Mouse (Mus musculus) stomach, embryonic 14.5 days (tissue): ENCODE measurements at regions not wholly inside any gene's neighbourhood (a gene's known extent, or its start where the extent isn't known, plus 50 kb on each side); places are given as distances from the start of the nearest gene placed in this dataset.
A peak's percentile ranks its signal among the peaks of the same experiment; 100 is the strongest.

ENCODE experiments used
- ATAC-seq: fragments of 200-750 bp; cut with Nextera tagmentation; 2 replicates; pipeline ENCODE4 v1.8.0; 2017; ENCODE audit warnings: low read depth, moderate TSS enrichment; ENCODE audit not compliant: insufficient number of reproducible peaks, insufficient read depth, low FRiP score
- H3K27ac ChIP-seq: fragments of 300-500 bp; sonication (generic); 2 replicates; pipeline ENCODE4 v1.5.1; 2014; ENCODE audit warnings: mild to moderate bottlenecking, low read length, moderate library complexity, mixed read lengths
- H3K27me3 ChIP-seq: fragments of 300-500 bp; sonication (generic); 2 replicates; pipeline ENCODE4 v1.6.1; 2014; ENCODE audit warnings: low read length, control low read depth, mixed read lengths; ENCODE audit not compliant: control insufficient read depth, insufficient read depth
- H3K36me3 ChIP-seq: fragments of 300-500 bp; sonication (generic); 2 replicates; pipeline ENCODE4 v1.6.1; 2014; ENCODE audit warnings: mild to moderate bottlenecking, control low read depth, low read length, moderate library complexity, mixed read lengths; ENCODE audit not compliant: control insufficient read depth, insufficient read depth
- H3K4me1 ChIP-seq: fragments of 300-500 bp; sonication (generic); 2 replicates; pipeline ENCODE4 v1.6.1; 2014; ENCODE audit warnings: low read length, control low read depth, mixed read lengths; ENCODE audit not compliant: control insufficient read depth, insufficient read depth
- H3K4me2 ChIP-seq: fragments of 300-500 bp; sonication (generic); replicated peaks from 2 replicates; pipeline ENCODE4 v1.6.1; 2014; ENCODE audit warnings: low read depth, low read length, control low read depth
- H3K4me3 ChIP-seq: fragments of 300-500 bp; sonication (generic); 2 replicates; pipeline ENCODE4 v1.5.1; 2014; ENCODE audit warnings: low read depth, low read length, control low read depth
- H3K9ac ChIP-seq: fragments of 300-500 bp; sonication (generic); replicated peaks from 2 replicates; pipeline ENCODE4 v1.6.1; 2014; ENCODE audit warnings: low read depth, mild to moderate bottlenecking, control low read depth, low read length, moderate library complexity, mixed read lengths
- H3K9me3 ChIP-seq: fragments of 300-500 bp; sonication (generic); 2 replicates; pipeline ENCODE4 v1.6.1; 2016; ENCODE audit warnings: low read depth, low read length, control low read depth; ENCODE audit not compliant: control insufficient read depth
- WGBS: fragments of 180-500 bp; shearing (Covaris S2); extraction: QIAGEN DNeasy Blood & Tissue Kit; methylation state at CpG from one replicate; pipeline ENCODE4 v1.1.7; 2014; 5-methylcytosine and 5-hydroxymethylcytosine counted together

GRCm38 (mm10) chr5:77579826-77580745 is 172.2 kb upstream of the Igfbp7 start:
- H3K36me3 ChIP-seq, result no peaks in the 10 kb centered on the region
- 0 out of 2 replicates have a peak overlapping the region, but pooled peaks have one; percentile 5 for H3K4me2 ChIP-seq
- no peak overlapping the region for H3K9ac ChIP-seq
- H3K27ac ChIP-seq, result 0 out of 2 replicates have a peak overlapping the region, but pooled peaks have one; percentile 34
- no peaks in the 10 kb centered on the region for H3K4me1 ChIP-seq
- H3K27me3 ChIP-seq, result no peaks in the 10 kb centered on the region
- ATAC-seq, result no peak; the same call in 1 of the 2 replicates
- WGBS, result 35% methylated on average over 20 of the region's 20 CpGs
- no peaks in the 10 kb centered on the region for H3K9me3 ChIP-seq
- no peak overlapping the region for H3K4me3 ChIP-seq

- WGBS, result 90% methylated on average over 5 of the region's 5 CpGs
These were observed 169.0 kb upstream of the Igfbp7 start for GRCm38 (mm10) chr5:77576881-77577280.

DNA sequence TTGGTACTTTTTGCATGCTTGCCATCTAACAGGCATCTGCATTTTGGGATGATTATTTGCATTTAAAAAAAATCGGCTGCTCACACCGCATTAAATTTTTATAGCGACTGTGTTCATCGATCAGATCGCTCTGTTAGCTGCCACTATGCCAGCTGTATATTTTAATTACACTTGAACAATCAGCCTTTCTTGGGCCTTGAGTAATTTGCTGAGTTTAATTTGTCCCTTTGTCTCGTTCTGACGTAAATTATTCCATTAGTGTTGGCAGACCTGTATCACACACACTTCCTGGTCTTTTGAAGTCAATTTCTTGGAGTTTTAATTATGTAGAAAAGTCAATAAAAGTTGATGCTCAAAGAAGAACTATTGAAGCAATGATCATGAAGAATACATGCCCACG is 167.9 kb upstream of the Igfbp7 start:
- 81% methylated on average over 8 of the region's 8 CpGs for WGBS
- ATAC-seq, result no peak
- H3K36me3 ChIP-seq, result no peaks in the 10 kb centered on the region

More at GRCm38 (mm10) chr5:77576881-77577280, 169.0 kb upstream of the Igfbp7 start:
- H3K27ac ChIP-seq, result no peak overlapping the region
- no peaks in the 10 kb centered on the region for H3K27me3 ChIP-seq
- H3K4me3 ChIP-seq, result no peak overlapping the region
- no peak overlapping the region for H3K9ac ChIP-seq
- H3K4me2 ChIP-seq, result no peak overlapping the region
- no peak for ATAC-seq
- H3K9me3 ChIP-seq, result no peaks in the 10 kb centered on the region
- no peaks in the 10 kb centered on the region for H3K4me1 ChIP-seq
- no peaks in the 10 kb centered on the region for H3K36me3 ChIP-seq

DNA sequence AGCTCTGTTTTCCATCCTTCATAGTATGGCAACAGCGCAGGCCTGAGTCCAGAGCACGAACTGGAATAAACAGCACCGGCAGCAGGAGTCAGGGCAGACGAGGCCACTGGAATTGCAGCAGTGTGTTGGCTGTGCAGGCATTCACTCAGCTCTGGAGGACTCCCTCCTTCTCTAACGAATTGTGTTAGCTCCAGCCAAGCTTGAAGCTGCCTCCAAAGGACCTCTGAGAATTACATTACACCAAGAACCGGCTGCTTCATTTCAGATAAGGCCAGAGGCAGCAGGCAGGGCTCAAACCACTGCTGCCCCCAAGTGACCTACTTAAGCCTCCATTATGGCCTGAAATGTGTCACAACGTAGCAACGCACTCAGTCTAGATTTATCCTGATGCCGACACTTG is 162.5 kb upstream of the Igfbp7 start:
- Histone ChIP-seq H3K27ac (no peak overlapping the region), H3K4me2 (no peak overlapping the region), H3K4me1 (no peaks in the 10 kb centered on the region), H3K9me3 (no peaks in the 10 kb centered on the region), H3K36me3 (no peaks in the 10 kb centered on the region), H3K4me3 (no peak overlapping the region), H3K27me3 (no peaks in the 10 kb centered on the region), H3K9ac (no peak overlapping the region)
- no peak for ATAC-seq
- 61% methylated on average over 9 of the region's 9 CpGs for WGBS

More for the DNA sequence above, 167.9 kb upstream of the Igfbp7 start:
- H3K27me3 ChIP-seq, result no peaks in the 10 kb centered on the region
- no peaks in the 10 kb centered on the region for H3K9me3 ChIP-seq
- H3K4me3 ChIP-seq, result no peak overlapping the region
- no peak overlapping the region for H3K4me2 ChIP-seq
- H3K9ac ChIP-seq, result no peak overlapping the region
- H3K27ac ChIP-seq, result no peak overlapping the region
- no peaks in the 10 kb centered on the region for H3K4me1 ChIP-seq

GRCm38 (mm10) chr5:77568121-77568520 is 160.3 kb upstream of the Igfbp7 start:
- Histone ChIP-seq H3K4me1 (no peaks in the 10 kb centered on the region), H3K4me2 (no peak overlapping the region), H3K36me3 (no peaks in the 10 kb centered on the region), H3K4me3 (no peak overlapping the region), H3K27ac (no peak overlapping the region), H3K9me3 (no peaks in the 10 kb centered on the region), H3K9ac (no peak overlapping the region), H3K27me3 (no peaks in the 10 kb centered on the region)
- ATAC-seq, result no peak
- 74% methylated on average over 5 of the region's 5 CpGs for WGBS

- Histone ChIP-seq H3K27me3 (no peaks in the 10 kb centered on the region), H3K4me1 (no peaks in the 10 kb centered on the region), H3K4me3 (no peak overlapping the region), H3K9me3 (no peaks in the 10 kb centered on the region), H3K4me2 (no peak overlapping the region), H3K27ac (no peak overlapping the region), H3K9ac (no peak overlapping the region), H3K36me3 (no peaks in the 10 kb centered on the region)
- WGBS, result 55% methylated on average over 5 of the region's 5 CpGs
- ATAC-seq, result no peak
These were observed 144.7 kb upstream of the Igfbp7 start for GRCm38 (mm10) chr5:77552580-77552979.

DNA sequence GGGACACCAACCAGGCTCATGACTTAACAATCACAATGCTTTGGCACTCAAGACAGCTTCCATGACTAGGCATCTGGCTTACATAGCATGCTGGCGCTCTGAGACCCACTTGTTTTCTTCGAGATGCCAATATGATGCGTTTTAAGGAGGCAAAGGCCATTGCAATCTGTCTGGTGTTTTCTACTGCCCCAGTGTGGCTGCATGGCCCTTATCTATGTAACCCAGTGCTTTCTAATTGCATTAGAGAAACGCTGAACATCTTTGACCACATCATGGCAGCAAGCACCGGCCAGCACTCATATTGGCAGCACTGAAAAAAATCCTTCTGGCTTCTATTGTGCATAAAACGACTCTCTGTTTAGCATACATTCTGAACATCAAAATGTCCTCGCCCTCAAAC is 144.2 kb upstream of the Igfbp7 start:
- ATAC-seq, result no peak
- Histone ChIP-seq H3K36me3 (no peaks in the 10 kb centered on the region), H3K4me1 (no peaks in the 10 kb centered on the region), H3K4me2 (no peak overlapping the region), H3K9ac (no peak overlapping the region), H3K27me3 (no peaks in the 10 kb centered on the region), H3K27ac (no peak overlapping the region), H3K9me3 (no peaks in the 10 kb centered on the region), H3K4me3 (no peak overlapping the region)
- WGBS, result 82% methylated on average over 7 of the region's 7 CpGs

- H3K9me3 ChIP-seq, result no peaks in the 10 kb centered on the region
- H3K36me3 ChIP-seq, result no peaks in the 10 kb centered on the region
- 58% methylated on average over 13 of the region's 13 CpGs for WGBS
- no peak overlapping the region for H3K9ac ChIP-seq
- no peak for ATAC-seq
- H3K27ac ChIP-seq, result no peak overlapping the region
- no peaks in the 10 kb centered on the region for H3K4me1 ChIP-seq
- H3K27me3 ChIP-seq, result no peaks in the 10 kb centered on the region
- no peak overlapping the region for H3K4me3 ChIP-seq
- no peak overlapping the region for H3K4me2 ChIP-seq
These were observed 138.3 kb upstream of the Igfbp7 start for GRCm38 (mm10) chr5:77546001-77546620.
